Mouse (Mus musculus): ENCODE results near the gene Polr1d. TPM values are rescaled to one million over a fixed set of nuclear protein-coding genes. Genes with fewer than 3 reads are reported as not detected.

Gene Polr1d
- polyA plus RNA-seq, 1 experiment from 2014 or later: 108 TPM

DNA sequence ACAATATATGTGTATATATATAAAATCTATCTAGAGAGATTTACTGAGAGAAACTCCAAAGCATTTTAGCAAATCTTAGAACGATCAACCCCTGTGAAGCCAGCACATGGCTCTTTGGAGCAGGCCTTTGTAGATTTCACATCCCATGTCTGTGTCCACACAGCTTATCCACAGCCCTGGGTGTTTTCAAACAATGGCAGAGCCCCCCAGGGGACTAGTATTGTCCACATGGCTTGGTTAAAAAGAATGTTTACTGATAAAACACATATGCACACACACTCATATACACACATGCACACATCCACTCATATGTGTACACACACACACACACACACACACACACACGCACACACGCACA lies 58.2 kb downstream of the Polr1d start:
- Histone ChIP-seq H3K9ac (replicated peaks; ENCODE audit: low read depth, low read length) (no peak overlapping the region), H3K27ac (ENCODE audit: low read depth, low read length) (no peak overlapping the region), H3K4me2 (ENCODE audit: low read depth, low read length) (no peak overlapping the region), H3K4me3 (ENCODE audit: low read depth, low read length) (no peak overlapping the region), H3K36me3 (ENCODE audit: control insufficient read depth, insufficient read depth, low read length) (no peaks in the 10 kb centered on the region), H3K27me3 (ENCODE audit: control insufficient read depth, insufficient read depth, low read length) (no peaks in the 10 kb centered on the region), H3K9me3 (ENCODE audit: control insufficient read depth, low read length) (no peaks in the 10 kb centered on the region), H3K4me1 (ENCODE audit: control insufficient read depth, insufficient read depth, low read length) (no peaks in the 10 kb centered on the region)
- 67% methylated on average over 3 of the region's 3 CpGs for whole genome bisulfite sequencing
- ATAC-seq (ENCODE audit: low read depth): no peak

DNA sequence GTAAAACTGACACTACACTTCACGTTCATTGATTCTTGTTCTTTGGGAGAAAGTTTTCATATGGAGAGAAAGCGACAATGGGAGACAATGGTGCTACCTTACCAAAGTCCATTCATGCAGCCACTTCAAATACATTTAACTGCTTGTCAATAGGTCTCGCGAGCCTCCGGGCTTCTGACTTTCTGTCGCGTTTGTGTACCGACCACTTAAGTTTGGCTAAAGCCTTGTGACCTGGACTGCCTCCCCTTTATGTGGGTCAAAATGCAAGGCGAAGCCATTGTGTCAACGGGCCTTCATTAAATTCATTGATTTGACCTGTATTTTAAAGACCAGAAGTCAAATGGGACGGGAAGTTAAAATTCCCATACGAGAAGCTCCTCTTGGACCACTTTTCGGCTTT lies 59.1 kb downstream of the Polr1d start:
- Histone ChIP-seq H3K9me3 (ENCODE audit: control insufficient read depth, low read length) (no peaks in the 10 kb centered on the region), H3K4me3 (ENCODE audit: low read depth, low read length) (no peak overlapping the region), H3K36me3 (ENCODE audit: control insufficient read depth, insufficient read depth, low read length) (no peaks in the 10 kb centered on the region), H3K4me2 (ENCODE audit: low read depth, low read length) (no peak overlapping the region), H3K27ac (ENCODE audit: low read depth, low read length) (no peak overlapping the region), H3K27me3 (ENCODE audit: control insufficient read depth, insufficient read depth, low read length) (no peaks in the 10 kb centered on the region), H3K4me1 (ENCODE audit: control insufficient read depth, insufficient read depth, low read length) (no peaks in the 10 kb centered on the region), H3K9ac (replicated peaks; ENCODE audit: low read depth, low read length) (no peak overlapping the region)
- ATAC-seq (ENCODE audit: low read depth): no peak
- WGBS: 18% methylated on average over 13 of the region's 13 CpGs

DNA sequence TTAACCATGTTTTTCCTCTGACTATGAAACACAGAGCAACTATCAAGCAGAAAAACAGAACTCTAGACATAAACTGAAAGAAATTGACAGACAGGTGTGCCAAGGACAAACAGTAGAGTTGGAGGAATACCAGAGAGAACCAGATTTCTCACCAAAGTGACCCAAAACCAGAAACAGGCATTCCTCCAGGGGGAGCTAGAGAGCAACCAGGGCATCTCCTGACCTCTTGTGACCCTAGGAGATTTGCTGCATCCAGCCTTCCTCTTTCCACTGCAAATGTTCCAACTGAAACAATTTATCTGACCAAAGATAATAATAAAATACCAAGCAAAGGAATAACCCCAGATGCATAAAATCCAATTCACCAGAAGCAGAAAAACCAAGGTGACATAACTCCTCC lies 70.5 kb downstream of the Polr1d start:
- no peak overlapping the region for H3K9ac ChIP-seq (replicated peaks; ENCODE audit: low read depth, low read length)
- no peaks in the 10 kb centered on the region for H3K9me3 ChIP-seq (ENCODE audit: control insufficient read depth, low read length)
- no peak overlapping the region for H3K27ac ChIP-seq (ENCODE audit: low read depth, low read length)
- H3K4me2 ChIP-seq (ENCODE audit: low read depth, low read length): no peak overlapping the region
- H3K4me1 ChIP-seq (ENCODE audit: control insufficient read depth, insufficient read depth, low read length): no peaks in the 10 kb centered on the region
- no peaks in the 10 kb centered on the region for H3K27me3 ChIP-seq (ENCODE audit: control insufficient read depth, insufficient read depth, low read length)
- H3K36me3 ChIP-seq (ENCODE audit: control insufficient read depth, insufficient read depth, low read length): no peaks in the 10 kb centered on the region
- no peak for ATAC-seq (ENCODE audit: low read depth)
- no peak overlapping the region for H3K4me3 ChIP-seq (ENCODE audit: low read depth, low read length)

- H3K36me3 ChIP-seq (ENCODE audit: control insufficient read depth, insufficient read depth, low read length): no peaks in the 10 kb centered on the region
- H3K27ac ChIP-seq (ENCODE audit: low read depth, low read length): no peak overlapping the region
- 2% methylated on average over 13 of the region's 13 CpGs for WGBS
- ATAC-seq (ENCODE audit: low read depth): peak; percentile 78
- H3K9ac ChIP-seq (replicated peaks; ENCODE audit: low read depth, low read length): no peak overlapping the region
- no peaks in the 10 kb centered on the region; the same call in 1 of the 2 replicates for H3K27me3 ChIP-seq (ENCODE audit: control insufficient read depth, insufficient read depth, low read length)
- H3K4me3 ChIP-seq (ENCODE audit: low read depth, low read length): no peak overlapping the region
- no peaks in the 10 kb centered on the region for H3K9me3 ChIP-seq (ENCODE audit: control insufficient read depth, low read length)
- no peak overlapping the region for H3K4me2 ChIP-seq (ENCODE audit: low read depth, low read length)
- peaks cover 3% of the 10 kb centered on the region; the same call in 1 of the 2 replicates for H3K4me1 ChIP-seq (ENCODE audit: control insufficient read depth, insufficient read depth, low read length)
Measured at GRCm38 (mm10) chr5:147154806-147155371, 78.0 kb downstream of the Polr1d start.

- Histone ChIP-seq H3K4me1 (ENCODE audit: control insufficient read depth, insufficient read depth, low read length) (peaks cover 3% of the 10 kb centered on the region; the same call in 1 of the 2 replicates), H3K27ac (ENCODE audit: low read depth, low read length) (no peak overlapping the region), H3K9ac (replicated peaks; ENCODE audit: low read depth, low read length) (no peak overlapping the region), H3K4me3 (ENCODE audit: low read depth, low read length) (no peak overlapping the region), H3K27me3 (ENCODE audit: control insufficient read depth, insufficient read depth, low read length) (no peaks in the 10 kb centered on the region; the same call in 1 of the 2 replicates), H3K9me3 (ENCODE audit: control insufficient read depth, low read length) (no peaks in the 10 kb centered on the region), H3K36me3 (ENCODE audit: control insufficient read depth, insufficient read depth, low read length) (no peaks in the 10 kb centered on the region), H3K4me2 (ENCODE audit: low read depth, low read length) (no peak overlapping the region)
- under 1% methylated on average over 13 of the region's 13 CpGs for WGBS
- ATAC-seq (ENCODE audit: low read depth): peak; percentile 92
Measured at GRCm38 (mm10) chr5:147155449-147156133, 78.7 kb downstream of the Polr1d start.

DNA sequence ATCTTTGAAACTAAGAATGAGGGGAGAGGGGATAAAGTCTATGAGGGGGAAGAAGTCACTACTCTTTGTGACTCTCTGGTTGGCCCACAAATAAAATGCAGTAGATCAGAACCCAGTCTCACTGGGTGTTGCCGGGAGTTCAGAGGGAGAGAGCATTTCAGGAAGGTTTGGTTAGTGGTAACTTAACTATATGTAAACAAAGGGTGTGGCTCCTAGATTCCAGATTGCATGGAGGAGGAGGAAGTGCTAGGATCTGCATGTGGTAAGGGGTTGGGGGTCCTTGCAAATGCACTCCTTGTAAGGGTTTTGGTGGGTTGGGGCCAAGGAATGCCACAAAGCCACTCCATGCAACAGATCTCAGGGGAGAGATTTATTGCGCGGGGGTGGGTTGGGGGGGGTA lies 79.5 kb downstream of the Polr1d start:
- no peaks in the 10 kb centered on the region for H3K36me3 ChIP-seq (ENCODE audit: control insufficient read depth, insufficient read depth, low read length)
- no peak overlapping the region for H3K4me2 ChIP-seq (ENCODE audit: low read depth, low read length)
- H3K9me3 ChIP-seq (ENCODE audit: control insufficient read depth, low read length): no peaks in the 10 kb centered on the region
- ATAC-seq (ENCODE audit: low read depth): no peak
- H3K4me1 ChIP-seq (ENCODE audit: control insufficient read depth, insufficient read depth, low read length): peaks cover 3% of the 10 kb centered on the region; the same call in 1 of the 2 replicates
- 26% methylated on average over 3 of the region's 3 CpGs for WGBS
- H3K27me3 ChIP-seq (ENCODE audit: control insufficient read depth, insufficient read depth, low read length): no peaks in the 10 kb centered on the region; the same call in 1 of the 2 replicates
- H3K9ac ChIP-seq (replicated peaks; ENCODE audit: low read depth, low read length): no peak overlapping the region
- no peak overlapping the region for H3K4me3 ChIP-seq (ENCODE audit: low read depth, low read length)
- no peak overlapping the region for H3K27ac ChIP-seq (ENCODE audit: low read depth, low read length)

GRCm38 (mm10) chr5:147157441-147157840 lies 80.6 kb downstream of the Polr1d start:
- 70% methylated on average over 7 of the region's 7 CpGs for WGBS
- H3K4me1 ChIP-seq (ENCODE audit: control insufficient read depth, insufficient read depth, low read length): peaks cover 3% of the 10 kb centered on the region; the same call in 1 of the 2 replicates
- H3K36me3 ChIP-seq (ENCODE audit: control insufficient read depth, insufficient read depth, low read length): no peaks in the 10 kb centered on the region
- ATAC-seq (ENCODE audit: low read depth): no peak
- H3K27ac ChIP-seq (ENCODE audit: low read depth, low read length): no peak overlapping the region
- no peak overlapping the region for H3K9ac ChIP-seq (replicated peaks; ENCODE audit: low read depth, low read length)
- no peak overlapping the region for H3K4me2 ChIP-seq (ENCODE audit: low read depth, low read length)
- no peak overlapping the region for H3K4me3 ChIP-seq (ENCODE audit: low read depth, low read length)
- no peaks in the 10 kb centered on the region; the same call in 1 of the 2 replicates for H3K27me3 ChIP-seq (ENCODE audit: control insufficient read depth, insufficient read depth, low read length)
- no peaks in the 10 kb centered on the region for H3K9me3 ChIP-seq (ENCODE audit: control insufficient read depth, low read length)

DNA sequence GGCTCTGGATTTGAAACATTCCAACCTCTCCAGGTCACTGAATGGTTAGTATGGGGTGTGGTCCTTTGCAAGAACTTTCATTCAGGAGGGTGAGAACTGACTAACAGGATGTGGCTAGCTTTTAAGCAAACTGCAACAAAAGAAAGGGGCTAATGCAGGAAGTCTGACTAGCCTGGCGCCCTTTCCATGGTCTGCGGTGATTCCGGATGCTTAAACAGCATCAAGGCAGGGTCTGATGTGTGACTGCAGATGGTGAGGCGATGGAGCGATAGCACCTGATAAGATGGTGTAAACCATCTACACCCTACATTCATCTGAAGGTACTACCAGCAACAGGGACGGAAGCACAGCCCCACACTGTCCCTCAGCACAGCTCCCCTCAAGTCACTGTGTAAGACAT lies 82.5 kb downstream of the Polr1d start:
- Histone ChIP-seq H3K9me3 (ENCODE audit: control insufficient read depth, low read length) (no peaks in the 10 kb centered on the region), H3K4me1 (ENCODE audit: control insufficient read depth, insufficient read depth, low read length) (peaks cover 3% of the 10 kb centered on the region; the same call in 1 of the 2 replicates), H3K4me2 (ENCODE audit: low read depth, low read length) (no peak overlapping the region), H3K36me3 (ENCODE audit: control insufficient read depth, insufficient read depth, low read length) (no peaks in the 10 kb centered on the region), H3K9ac (replicated peaks; ENCODE audit: low read depth, low read length) (no peak overlapping the region), H3K27ac (ENCODE audit: low read depth, low read length) (no peak overlapping the region), H3K27me3 (ENCODE audit: control insufficient read depth, insufficient read depth, low read length) (no peaks in the 10 kb centered on the region; the same call in 1 of the 2 replicates), H3K4me3 (ENCODE audit: low read depth, low read length) (no peak overlapping the region)
- no peak for ATAC-seq (ENCODE audit: low read depth)
- WGBS: 86% methylated on average over 6 of the region's 6 CpGs

DNA sequence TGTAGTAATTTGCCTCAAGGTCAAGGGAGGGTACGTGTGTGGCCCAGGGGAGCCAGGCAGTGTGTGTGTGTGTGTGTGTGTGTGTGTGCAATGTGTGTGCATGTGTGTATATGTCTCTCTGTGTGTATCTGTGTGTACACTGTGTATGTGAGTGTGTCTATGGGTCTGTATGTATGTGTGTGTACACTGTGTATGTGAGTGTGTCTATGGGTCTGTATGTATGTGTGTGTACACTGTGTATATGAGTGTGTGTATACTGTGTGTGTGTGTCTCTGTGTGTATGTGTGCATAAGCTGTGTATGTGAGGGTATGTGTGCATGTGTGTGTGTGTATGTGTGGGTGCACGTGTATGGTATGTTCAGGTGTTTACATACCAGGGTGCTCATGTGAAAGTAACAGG lies 82.9 kb downstream of the Polr1d start:
- Histone ChIP-seq H3K4me2 (ENCODE audit: low read depth, low read length) (no peak overlapping the region), H3K9me3 (ENCODE audit: control insufficient read depth, low read length) (no peaks in the 10 kb centered on the region), H3K9ac (replicated peaks; ENCODE audit: low read depth, low read length) (no peak overlapping the region), H3K36me3 (ENCODE audit: control insufficient read depth, insufficient read depth, low read length) (no peaks in the 10 kb centered on the region), H3K4me3 (ENCODE audit: low read depth, low read length) (no peak overlapping the region), H3K4me1 (ENCODE audit: control insufficient read depth, insufficient read depth, low read length) (peaks cover 3% of the 10 kb centered on the region; the same call in 1 of the 2 replicates), H3K27me3 (ENCODE audit: control insufficient read depth, insufficient read depth, low read length) (no peaks in the 10 kb centered on the region; the same call in 1 of the 2 replicates), H3K27ac (ENCODE audit: low read depth, low read length) (no peak overlapping the region)
- 92% methylated on average over 2 of the region's 2 CpGs for WGBS
- no peak for ATAC-seq (ENCODE audit: low read depth)
